ENCODE assay signal across 11 mouse cellular contexts in genomic region chr4:136028132-136028564, GRCm38 (mm10). TPM values are rescaled to one million over a fixed set of nuclear protein-coding genes. Genes with fewer than 3 reads are reported as not detected.
DNase-seq lines count a peak whose midpoint lies in the region; ATAC-seq lines count a peak whose summit lies in the region.
"Had no signal": no experiment of that assay in that cellular context is flagged by ENCODE, and none has a peak within 500 bp of the region (broad histone marks: within the 10 kb centered on the region; RNA-seq: fewer than 3 reads in every experiment).

No protein-coding gene starts in this region.

- H3K27ac ChIP-seq in forebrain, embryonic 10.5 days: peak overlapping the region; percentile 53
- H3K27ac ChIP-seq in forebrain, embryonic 14.5 days (ENCODE audit: low read depth, low read length): no peak overlapping the region

- DNase-seq in forebrain, embryonic 10.5 days (ENCODE audit: extremely low spot score, low spot score): no peak
- no peak for DNase-seq in forebrain, embryonic 14.5 days (ENCODE audit: low spot score)
- peak; percentile 48 for DNase-seq in CD4-positive helper T cell, adult 2 months (ENCODE audit: low read depth, low spot score)
- DNase-seq in adrenal gland, postnatal 36 days: no peak
- no peak for DNase-seq in left cerebral cortex, postnatal 14 days (ENCODE audit: low spot score in 2 of 2)
- no peak for DNase-seq in urinary bladder, adult 2 months (ENCODE audit: low spot score)
- DNase-seq: heart, postnatal 36 days; layer of hippocampus, adult 9-11 months; right cerebral cortex, postnatal 4 days had no signal

- intact Hi-C loops in left cerebral cortex, postnatal 14 days (cut with DNase I): no loop called here

- no peaks in the 10 kb centered on the region for H3K36me3 ChIP-seq in forebrain, embryonic 10.5 days (replicated peaks)
- H3K36me3 ChIP-seq in forebrain, embryonic 14.5 days (ENCODE audit: control insufficient read depth, insufficient read depth, low read length): no peaks in the 10 kb centered on the region
- H3K36me3 ChIP-seq in erythroblast, embryonic 14.5 days (ENCODE audit: control insufficient read depth): no peaks in the 10 kb centered on the region

- H3K9ac ChIP-seq in forebrain, embryonic 14.5 days (ENCODE audit: low read length): no peak overlapping the region

- no peak overlapping the region for H3K4me3 ChIP-seq in forebrain, embryonic 10.5 days
- no peak overlapping the region for H3K4me3 ChIP-seq in forebrain, embryonic 14.5 days (ENCODE audit: low read depth, low read length)
- H3K4me3 ChIP-seq in erythroblast, embryonic 14.5 days (replicated peaks): peak overlapping the region; percentile 28

- ATAC-seq in forebrain, embryonic 14.5 days: no peak
- peak; percentile 61 for ATAC-seq in monocyte, adult 5-6 weeks (replicated peaks; ENCODE audit: insufficient number of reproducible peaks, low FRiP score, low TSS enrichment, poor library complexity, severe bottlenecking)

- H3K27me3 ChIP-seq in forebrain, embryonic 10.5 days (ENCODE audit: poor library complexity, severe bottlenecking): no peaks in the 10 kb centered on the region
- H3K27me3 ChIP-seq in forebrain, embryonic 14.5 days (replicated peaks; ENCODE audit: control insufficient read depth, insufficient read depth, low read length): no peaks in the 10 kb centered on the region
- no peaks in the 10 kb centered on the region for H3K27me3 ChIP-seq in erythroblast, embryonic 14.5 days (ENCODE audit: control insufficient read depth)

- no peaks in the 10 kb centered on the region for H3K9me3 ChIP-seq in forebrain, embryonic 10.5 days
- H3K9me3 ChIP-seq in forebrain, embryonic 14.5 days (replicated peaks; ENCODE audit: control insufficient read depth, low read length): no peaks in the 10 kb centered on the region
- H3K9me3 ChIP-seq in erythroblast, embryonic 14.5 days (ENCODE audit: control insufficient read depth, low read length): no peaks in the 10 kb centered on the region

- peaks cover 41% of the 10 kb centered on the region for H3K4me1 ChIP-seq in forebrain, embryonic 10.5 days
- peaks cover 3% of the 10 kb centered on the region; the same call in 1 of the 2 replicates for H3K4me1 ChIP-seq in forebrain, embryonic 14.5 days (ENCODE audit: control insufficient read depth, insufficient read depth, low read length)
- H3K4me1 ChIP-seq in erythroblast, embryonic 14.5 days (ENCODE audit: control insufficient read depth): peaks cover 40% of the 10 kb centered on the region

- WGBS in forebrain, embryonic 10.5 days: 93% methylated on average over 19 of the region's 19 CpGs
- 85% methylated on average over 19 of the region's 19 CpGs for WGBS in forebrain, embryonic 14.5 days

- no peak overlapping the region for H3K4me2 ChIP-seq in forebrain, embryonic 14.5 days (ENCODE audit: low read length)

RNA-seq across cellular contexts. Expression of gene Eloa, which starts 6.6 kb away (rescaled TPM):
- 35.2 and 36.7 TPM in 2 replicates for polyA plus RNA-seq in forebrain, embryonic 10.5 days (2016; fragmentation: Nextera tagmentation; extraction: Ambion mirVana)
- 33.7 and 38.1 TPM in 2 replicates for polyA plus RNA-seq in forebrain, embryonic 14.5 days (2014; fragmentation: Nextera tagmentation; extraction: Ambion mirVana)
- 0.98 and 1.5 TPM in 2 replicates for polyA plus RNA-seq in erythroblast, embryonic 14.5 days (2012)
- 58.0 to 71.9 TPM (median 68.5 TPM) in 3 replicates for total RNA-seq in monocyte, adult 5-6 weeks (2017)
- 10 to 100 TPM; 42.1 to 44.6 TPM for total RNA-seq in adrenal gland, postnatal 36 days (2021)
- total RNA-seq in left cerebral cortex, postnatal 14 days (2021): 10 to 100 TPM; 27.6 to 28.2 TPM
- polyA plus RNA-seq in urinary bladder, adult 2 months (2012; rRNA removed): 25.2 and 28.1 TPM in 2 replicates

RNA-seq across cellular contexts. Expression of gene Rpl11, which starts 25.1 kb away (rescaled TPM):
- 485 and 525 TPM in 2 replicates for polyA plus RNA-seq in forebrain, embryonic 10.5 days (2016; fragmentation: Nextera tagmentation; extraction: Ambion mirVana)
- 331 and 459 TPM in 2 replicates for polyA plus RNA-seq in forebrain, embryonic 14.5 days (2014; fragmentation: Nextera tagmentation; extraction: Ambion mirVana)
- polyA plus RNA-seq in erythroblast, embryonic 14.5 days (2012): 148 and 157 TPM in 2 replicates
- total RNA-seq in monocyte, adult 5-6 weeks (2017): 392 to 636 TPM (median 589 TPM) in 3 replicates
- 100 to 1,000 TPM; 522 to 588 TPM for total RNA-seq in adrenal gland, postnatal 36 days (2021)
- 100 to 1,000 TPM; 216 to 244 TPM for total RNA-seq in left cerebral cortex, postnatal 14 days (2021)
- 979 and 1,127 TPM in 2 replicates for polyA plus RNA-seq in urinary bladder, adult 2 months (2012; rRNA removed)

RNA-seq across cellular contexts. Expression of gene Pithd1, which starts 41.1 kb away (rescaled TPM):
- 73.6 and 75.8 TPM in 2 replicates for polyA plus RNA-seq in forebrain, embryonic 10.5 days (2016; fragmentation: Nextera tagmentation; extraction: Ambion mirVana)
- 56.1 and 58.0 TPM in 2 replicates for polyA plus RNA-seq in forebrain, embryonic 14.5 days (2014; fragmentation: Nextera tagmentation; extraction: Ambion mirVana)
- 16.8 and 28.3 TPM in 2 replicates for polyA plus RNA-seq in erythroblast, embryonic 14.5 days (2012)
- total RNA-seq in monocyte, adult 5-6 weeks (2017): 33.5 to 49.4 TPM (median 35.4 TPM) in 3 replicates
- 10 to 100 TPM; 28.9 to 34.2 TPM for total RNA-seq in adrenal gland, postnatal 36 days (2021)
- 10 to 100 TPM; 71.5 to 72.5 TPM for total RNA-seq in left cerebral cortex, postnatal 14 days (2021)
- 41.4 and 46.9 TPM in 2 replicates for polyA plus RNA-seq in urinary bladder, adult 2 months (2012; rRNA removed)

RNA-seq across cellular contexts. Expression of gene Lypla2, which starts 55.7 kb away (rescaled TPM):
- 204 and 210 TPM in 2 replicates for polyA plus RNA-seq in forebrain, embryonic 10.5 days (2016; fragmentation: Nextera tagmentation; extraction: Ambion mirVana)
- 163 and 168 TPM in 2 replicates for polyA plus RNA-seq in forebrain, embryonic 14.5 days (2014; fragmentation: Nextera tagmentation; extraction: Ambion mirVana)
- 13.4 and 14.0 TPM in 2 replicates for polyA plus RNA-seq in erythroblast, embryonic 14.5 days (2012)
- 28.2 to 39.4 TPM (median 36.0 TPM) in 3 replicates for total RNA-seq in monocyte, adult 5-6 weeks (2017)
- total RNA-seq in adrenal gland, postnatal 36 days (2021): 10 to 100 TPM; 68.0 to 77.0 TPM
- 10 to 100 TPM; 82.2 to 91.6 TPM for total RNA-seq in left cerebral cortex, postnatal 14 days (2021)
- polyA plus RNA-seq in urinary bladder, adult 2 months (2012; rRNA removed): 55.2 and 63.6 TPM in 2 replicates

Comparison
In these comparisons a context has a peak if more than half of its experiments do, and no peak if none do; other contexts are left out.
1. RNA of gene Eloa, which starts 6.6 kb away (polyA plus RNA-seq): 35.2 to 36.7 TPM in forebrain, embryonic 10.5 days, 33.7 to 38.1 TPM in forebrain, embryonic 14.5 days and 25.2 to 28.1 TPM in urinary bladder, adult 2 months; 0.98 to 1.5 TPM in erythroblast, embryonic 14.5 days; every median in the first group is over 10 times any median in the second.